Mouse (Mus musculus) cortical plate, adult 2 months (tissue): ENCODE results near the gene Fam107b. TPM values are rescaled to one million over a fixed set of nuclear protein-coding genes. Genes with fewer than 3 reads are reported as not detected.

ENCODE experiments used
- H3K27ac ChIP-seq: fragments of 200-500 bp; 2 replicates; pipeline ENCODE4 v1.5.1; 2012; ENCODE audit warnings: low read length, control low read depth, inconsistent platforms; ENCODE audit not compliant: insufficient read depth
- H3K4me1 ChIP-seq: fragments of 200-500 bp; 2 replicates; pipeline ENCODE4 v1.6.1; 2011; ENCODE audit warnings: low read length; ENCODE audit not compliant: control insufficient read depth, insufficient read depth
- H3K4me3 ChIP-seq: fragments of 200-500 bp; 2 replicates; pipeline ENCODE4 v1.5.1; 2011; ENCODE audit warnings: mild to moderate bottlenecking, low read length, control low read depth; ENCODE audit not compliant: insufficient read depth
- CTCF ChIP-seq: fragments of 200-500 bp; IDR thresholded peaks from 2 replicates; pipeline ENCODE4 v1.5.1; 2011; ENCODE audit warnings: mild to moderate bottlenecking, control low read depth, low read length; ENCODE audit not compliant: insufficient read depth; ENCODE audit errors: extremely low read depth
- POLR2A ChIP-seq: fragments of 200-500 bp; IDR thresholded peaks from 2 replicates; pipeline ENCODE4 v1.6.1; 2011; ENCODE audit warnings: mild to moderate bottlenecking, low read length, control low read depth; ENCODE audit not compliant: insufficient read depth; ENCODE audit errors: extremely low read depth
- polyA plus RNA-seq: library from polyadenylated mRNA; depleted of rRNA; stranded (reverse); fragments of >200 nt; gene quantifications from 2 replicates; pipeline ENCODE4 v1.2.3, GENCODE M21; 2012

Fam107b gene
- polyA plus RNA-seq, 1 experiment, result 9.5 TPM

DNA sequence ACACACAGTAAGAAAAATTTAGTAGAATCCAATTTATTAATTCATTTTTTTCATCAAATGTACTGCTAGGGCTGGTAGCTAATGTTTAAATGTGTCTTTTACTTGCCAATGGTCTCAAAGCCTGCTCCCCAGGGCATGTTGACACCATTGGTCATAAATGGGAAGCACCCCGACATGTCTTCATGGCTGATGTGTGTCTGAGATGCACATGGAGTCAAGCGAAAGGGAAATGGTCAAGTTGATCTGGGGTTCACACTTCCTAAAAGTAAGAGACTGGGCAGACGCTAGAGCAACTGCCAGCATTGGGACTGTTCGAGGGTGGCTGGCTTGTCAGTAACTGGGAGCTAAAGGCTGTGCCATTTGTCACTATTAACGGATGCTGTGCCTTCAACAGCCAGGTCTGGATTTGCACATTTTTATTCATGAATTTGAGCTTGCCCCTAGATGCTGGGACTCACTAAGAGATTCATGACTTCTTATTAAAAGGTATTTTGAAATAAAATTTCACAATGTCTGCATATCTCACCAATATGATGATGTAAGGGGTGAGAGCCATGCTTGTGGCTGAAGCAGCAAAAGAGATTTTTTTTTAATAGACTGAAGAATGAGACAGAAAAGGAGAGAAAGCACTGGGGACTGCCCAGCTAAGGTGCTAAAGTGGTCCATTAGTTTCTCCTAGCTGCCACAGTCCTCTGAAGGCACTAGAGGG lies 60.6 kb downstream of the Fam107b start:
- H3K4me1 ChIP-seq, result no peaks in the 10 kb centered on the region
- TF ChIP-seq POLR2A, result no peak
- no peak for TF ChIP-seq CTCF
- H3K27ac ChIP-seq, result no peak overlapping the region
- H3K4me3 ChIP-seq, result no peak overlapping the region

DNA sequence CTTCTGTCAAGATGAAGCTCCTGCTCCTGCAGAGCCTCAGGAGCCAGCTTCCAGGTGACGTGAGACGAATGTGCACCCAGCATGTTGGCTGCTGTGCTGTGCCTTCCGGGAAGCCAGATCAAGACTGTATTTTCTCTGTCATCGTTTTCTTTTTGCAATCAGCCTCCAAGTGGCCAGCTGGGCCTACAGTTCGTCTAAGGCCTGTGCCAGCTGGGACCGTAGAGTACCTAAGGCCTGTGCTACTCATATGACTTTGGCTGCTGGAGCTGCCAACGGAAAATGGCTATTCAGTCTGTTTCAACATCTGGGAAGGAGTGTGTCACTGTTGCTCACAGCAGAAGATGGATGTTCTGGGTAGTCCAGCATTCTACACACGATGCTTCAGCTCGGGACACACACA lies 62.8 kb downstream of the Fam107b start:
- Histone ChIP-seq H3K27ac (no peak overlapping the region), H3K4me1 (no peaks in the 10 kb centered on the region), H3K4me3 (no peak overlapping the region)
- no peak for TF ChIP-seq CTCF
- TF ChIP-seq POLR2A, result no peak

DNA sequence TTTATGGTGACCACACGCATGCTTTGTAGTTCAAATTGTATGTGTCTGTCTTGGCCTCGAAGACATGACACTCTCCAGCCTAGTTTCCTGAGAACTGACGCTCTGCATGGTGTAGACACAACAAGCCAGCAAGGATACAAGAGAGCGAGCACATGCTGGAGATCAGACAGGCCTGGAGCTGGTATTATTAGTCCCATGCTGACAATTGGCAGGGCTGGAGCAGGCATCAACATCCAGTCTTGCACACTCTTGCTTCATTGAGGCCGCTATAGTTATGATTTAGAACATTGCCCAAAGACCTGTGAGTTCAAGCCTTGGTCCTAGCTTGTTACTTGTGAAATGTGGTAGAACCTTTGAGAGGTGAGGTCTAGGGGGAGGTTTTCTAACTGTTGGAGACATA lies 66.5 kb downstream of the Fam107b start:
- Histone ChIP-seq H3K4me1 (no peaks in the 10 kb centered on the region), H3K4me3 (no peak overlapping the region), H3K27ac (no peak overlapping the region)
- no peak for TF ChIP-seq POLR2A
- TF ChIP-seq CTCF, result no peak

DNA sequence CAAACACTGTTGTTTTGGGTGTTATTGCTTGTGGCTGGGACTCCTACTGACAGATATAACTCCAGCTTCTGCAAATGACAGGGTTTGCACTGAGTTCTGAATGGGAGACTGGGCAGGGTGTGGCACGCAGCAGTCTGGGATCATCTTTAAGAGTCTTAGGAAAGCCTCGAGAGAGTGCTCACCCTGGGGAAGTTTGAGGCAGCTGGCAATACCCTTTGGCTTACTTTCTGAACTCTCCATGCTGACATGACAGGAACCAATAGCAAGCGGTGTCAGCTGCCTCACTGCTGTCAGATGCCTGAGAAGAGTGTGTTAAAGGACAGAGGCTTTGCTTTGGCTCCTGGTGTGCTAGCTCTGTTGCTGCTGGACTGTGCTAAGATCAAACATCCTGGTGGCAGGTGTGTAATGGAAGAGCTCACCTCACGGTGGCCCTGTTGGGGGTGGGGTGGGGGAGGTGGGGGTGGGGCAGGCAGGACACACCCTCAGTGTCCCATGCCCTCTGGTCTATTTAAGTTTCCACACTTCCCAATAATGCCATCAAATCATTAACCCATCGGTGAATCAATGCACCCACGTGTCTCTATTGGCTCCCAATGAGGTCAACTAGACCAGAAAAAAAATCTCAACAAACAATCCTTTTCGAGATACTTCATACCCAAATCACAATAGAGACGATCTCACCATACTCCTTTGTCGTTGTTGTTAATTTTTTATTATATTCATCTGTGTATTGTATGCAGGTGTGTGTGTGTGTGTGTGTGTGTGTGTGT lies 70.9 kb downstream of the Fam107b start:
- H3K27ac ChIP-seq, result no peak overlapping the region
- TF ChIP-seq CTCF (no peak), POLR2A (no peak)
- H3K4me1 ChIP-seq, result no peaks in the 10 kb centered on the region
- H3K4me3 ChIP-seq, result no peak overlapping the region

DNA sequence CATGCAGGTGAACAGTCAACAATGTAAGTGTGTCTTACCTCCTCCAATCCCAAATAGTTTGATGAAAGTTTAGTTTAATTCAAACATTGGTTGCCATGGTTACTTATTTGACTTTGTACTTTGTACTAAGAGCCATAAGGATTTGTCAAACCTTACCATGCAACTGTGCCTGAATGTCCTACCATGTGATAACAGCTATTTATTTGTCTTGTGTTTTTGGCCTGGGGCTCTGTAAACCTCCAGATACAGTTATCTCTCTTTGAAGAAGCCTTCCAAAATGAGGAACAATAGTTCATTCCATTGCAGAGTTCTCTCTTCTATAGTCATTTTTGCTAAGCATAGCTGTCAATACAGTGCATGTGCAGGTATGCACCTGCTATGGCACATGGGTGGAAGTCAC lies 72.7 kb downstream of the Fam107b start:
- Histone ChIP-seq H3K4me3 (no peak overlapping the region), H3K27ac (no peak overlapping the region), H3K4me1 (no peaks in the 10 kb centered on the region)
- TF ChIP-seq CTCF, result no peak
- no peak for TF ChIP-seq POLR2A

- TF ChIP-seq CTCF, result no peak
- TF ChIP-seq POLR2A, result no peak
- Histone ChIP-seq H3K4me3 (no peak overlapping the region), H3K27ac (no peak overlapping the region), H3K4me1 (no peaks in the 10 kb centered on the region)
These were observed 75.5 kb downstream of the Fam107b start for GRCm38 (mm10) chr2:3645741-3646140.

- no peak for TF ChIP-seq CTCF
- Histone ChIP-seq H3K27ac (no peak overlapping the region), H3K4me1 (no peaks in the 10 kb centered on the region), H3K4me3 (no peak overlapping the region)
These were observed 78.9 kb downstream of the Fam107b start for GRCm38 (mm10) chr2:3649171-3649570.

DNA sequence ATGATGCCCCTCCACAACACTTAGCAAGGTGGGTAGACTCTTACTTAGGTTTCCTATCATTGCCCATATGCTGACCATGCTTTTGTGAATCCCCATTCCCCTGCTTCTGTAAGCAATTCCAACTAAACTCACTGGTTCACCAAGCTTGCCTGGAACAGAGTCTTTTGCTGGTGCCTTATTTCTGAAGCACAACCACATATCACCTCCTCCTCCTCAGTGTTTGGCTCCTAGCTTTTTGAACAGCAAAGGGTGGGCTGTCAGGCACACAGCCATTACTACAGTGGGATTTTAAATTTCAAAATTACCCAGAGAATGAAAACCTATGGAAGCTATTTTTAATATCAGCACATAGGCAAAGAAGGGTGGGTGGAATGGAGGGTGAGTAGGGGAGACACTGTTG lies 84.3 kb downstream of the Fam107b start:
- TF ChIP-seq POLR2A, result no peak
- TF ChIP-seq CTCF, result no peak
- H3K4me1 ChIP-seq, result 0 out of 2 replicates have a peak, but pooled peaks cover 5% of the 10 kb centered on the region

GRCm38 (mm10) chr2:3656091-3656490 lies 85.8 kb downstream of the Fam107b start:
- 0 out of 2 replicates have a peak, but pooled peaks cover 5% of the 10 kb centered on the region for H3K4me1 ChIP-seq
- TF ChIP-seq POLR2A (no peak), CTCF (no peak)
- H3K4me3 ChIP-seq, result no peak overlapping the region
- H3K27ac ChIP-seq, result no peak overlapping the region

More for the DNA sequence above, 84.3 kb downstream of the Fam107b start:
- Histone ChIP-seq H3K4me3 (no peak overlapping the region), H3K27ac (no peak overlapping the region)

GRCm38 (mm10) chr2:3656834-3657233 lies 86.5 kb downstream of the Fam107b start:
- H3K27ac ChIP-seq, result no peak overlapping the region
- TF ChIP-seq CTCF, result no peak
- no peak for TF ChIP-seq POLR2A
- 0 out of 2 replicates have a peak, but pooled peaks cover 5% of the 10 kb centered on the region for H3K4me1 ChIP-seq
- H3K4me3 ChIP-seq, result no peak overlapping the region
